Mouse (Mus musculus) monocyte, adult 5-6 weeks (primary cell): ENCODE results near the gene Ccndbp1. TPM values are rescaled to one million over a fixed set of nuclear protein-coding genes. Genes with fewer than 3 reads are reported as not detected.

Experiments
- ATAC-seq: fragments of 153-309, 156-312 bp; replicated peaks from 2 replicates; pipeline ENCODE4 v1.8.0; 2017; ENCODE audit warnings: mild to moderate bottlenecking; ENCODE audit not compliant: low TSS enrichment, insufficient number of reproducible peaks, severe bottlenecking, poor library complexity, low FRiP score
- total RNA-seq: library from RNA; stranded (forward); fragments of 200-1000, 200-491, 200-594 nt; gene quantifications from 3 replicates; pipeline ENCODE4 v1.2.3, GENCODE M21; 2017

Ccndbp1 gene
- total RNA-seq, 1 experiment from 2014 or later: 110 TPM

DNA sequence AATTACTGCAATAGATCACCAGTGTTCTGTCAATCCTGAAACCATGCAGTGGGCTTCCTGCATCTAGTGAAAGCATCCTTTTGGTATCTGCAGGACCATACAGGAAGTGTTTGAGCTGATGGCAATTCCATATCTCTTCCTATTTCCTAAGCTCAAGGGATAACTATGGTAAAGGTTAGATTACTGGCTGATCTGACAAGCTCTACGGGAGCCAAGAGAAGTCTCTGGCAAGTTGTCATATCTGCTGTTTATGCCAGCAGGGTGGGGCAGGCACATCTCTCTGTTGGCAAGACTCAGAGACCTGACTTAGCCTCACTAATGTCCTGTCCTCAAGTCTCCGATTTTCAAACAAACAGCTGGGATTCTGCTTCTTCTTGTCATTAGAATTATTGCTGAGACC is 45.9 kb downstream of the Ccndbp1 start:
- ATAC-seq: no peak

DNA sequence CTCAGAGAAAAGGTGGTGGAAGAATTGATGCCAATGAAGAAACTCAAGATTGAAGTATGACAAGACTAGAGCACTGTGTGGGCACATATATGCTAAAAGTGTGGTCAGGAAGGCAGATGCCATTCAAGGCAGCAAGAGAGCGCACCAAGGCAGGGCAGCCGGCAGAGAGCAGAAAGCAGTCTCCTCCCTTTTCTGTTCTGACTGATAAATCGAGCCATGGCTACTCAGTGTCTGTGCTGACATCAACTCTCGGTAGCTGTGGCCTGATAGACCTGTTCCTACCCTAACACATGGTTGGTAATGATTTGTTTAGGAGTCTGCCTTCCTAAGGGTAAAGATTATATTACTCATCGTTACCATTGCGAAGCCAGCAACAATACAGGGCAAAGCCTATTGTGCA is 47.7 kb downstream of the Ccndbp1 start:
- no peak for ATAC-seq

DNA sequence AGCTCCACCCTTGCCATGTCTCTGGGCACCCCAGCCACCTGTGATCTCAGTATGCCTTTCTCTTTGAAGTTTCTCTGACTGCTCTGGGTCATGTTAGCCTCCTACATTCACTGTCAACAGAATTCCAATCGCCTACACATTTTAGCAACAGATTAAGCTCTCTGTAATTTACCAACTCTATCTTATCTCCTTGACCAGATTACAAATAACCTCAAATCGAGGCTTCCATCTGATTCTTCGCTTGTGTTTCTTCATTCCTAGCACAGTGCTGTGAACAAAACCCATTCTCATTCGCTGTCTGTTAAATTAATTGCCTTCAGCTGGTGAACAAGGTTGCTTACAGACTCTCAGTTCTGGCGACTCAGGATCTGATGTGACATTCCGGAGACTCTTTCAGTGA is 49.8 kb downstream of the Ccndbp1 start:
- no peak for ATAC-seq

DNA sequence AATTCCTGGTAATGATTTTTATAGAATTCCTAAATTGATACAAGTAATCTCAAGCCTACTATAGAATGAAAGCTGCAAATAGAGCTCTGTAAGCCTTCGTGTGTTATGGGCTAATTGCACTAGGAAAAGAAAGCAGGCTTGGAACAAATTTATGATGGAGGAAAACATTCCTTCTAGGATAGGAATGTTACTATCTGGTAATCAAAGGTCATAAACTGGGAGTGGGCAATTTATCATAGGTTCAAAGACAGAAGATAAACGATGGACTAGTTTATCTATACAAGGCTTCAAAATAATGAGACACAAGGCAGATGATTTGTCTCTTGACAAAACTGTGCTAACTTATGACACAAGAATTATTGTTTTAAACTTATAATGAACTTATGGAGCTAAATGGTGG is 53.1 kb downstream of the Ccndbp1 start:
- ATAC-seq: no peak

Other genes with a start within 250 kb of the Ccndbp1 start
- gene Cdan1, start 158.3 kb upstream of the Ccndbp1 start, total RNA-seq: 10.2 to 23.4 TPM (median 12.2 TPM) in 3 replicates
- 2.9 to 5.5 TPM (median 3.6 TPM) in 3 replicates for gene Ttbk2, start 157.8 kb upstream of the Ccndbp1 start, total RNA-seq
- 32.3 to 53.2 TPM (median 47.1 TPM) in 3 replicates for gene Ubr1, start 37.7 kb upstream of the Ccndbp1 start, total RNA-seq
- 16.0 to 46.7 TPM (median 32.7 TPM) in 3 replicates for gene Tmem62, start 31.4 kb upstream of the Ccndbp1 start, total RNA-seq
- gene Epb42, start 28.7 kb downstream of the Ccndbp1 start, total RNA-seq: 0.87 to 2.1 TPM (median 2.0 TPM) in 3 replicates
- not detected in 3 replicates for gene Tgm5, start 77.4 kb downstream of the Ccndbp1 start, total RNA-seq
- gene Tgm7, start 101.4 kb downstream of the Ccndbp1 start, total RNA-seq: not detected in 3 replicates
- gene Adal, start 132.0 kb downstream of the Ccndbp1 start, total RNA-seq: 6.5 to 11.1 TPM (median 8.5 TPM) in 3 replicates
- gene Lcmt2, start 132.2 kb downstream of the Ccndbp1 start, total RNA-seq: 5.1 to 10.4 TPM (median 6.0 TPM) in 3 replicates
- gene Tubgcp4, start 162.3 kb downstream of the Ccndbp1 start, total RNA-seq: 40.1 to 81.9 TPM (median 46.5 TPM) in 3 replicates
- 25.3 to 41.6 TPM (median 34.1 TPM) in 3 replicates for gene Zscan29, start 162.7 kb downstream of the Ccndbp1 start, total RNA-seq